Mouse (Mus musculus) embryonic facial prominence, embryonic 13.5 days (tissue): ENCODE measurements around the gene Tmem92. TPM values are rescaled to one million over a fixed set of nuclear protein-coding genes. Genes with fewer than 3 reads are reported as not detected.

ENCODE experiments used
- ATAC-seq: fragments of 200-750 bp; cut with Nextera tagmentation; 2 replicates; pipeline ENCODE4 v1.8.0; 2017; ENCODE audit warnings: low read depth; ENCODE audit not compliant: insufficient number of reproducible peaks, insufficient read depth, low FRiP score, low TSS enrichment
- H3K27ac ChIP-seq: fragments of 300-500 bp; sonication (generic); 2 replicates; pipeline ENCODE4 v1.5.1; 2015; ENCODE audit warnings: moderate library complexity, mild to moderate bottlenecking, inconsistent platforms
- H3K27me3 ChIP-seq: fragments of 300-500 bp; sonication (generic); 2 replicates; pipeline ENCODE4 v1.6.1; 2015; ENCODE audit warnings: mild to moderate bottlenecking, inconsistent platforms
- H3K36me3 ChIP-seq: fragments of 300-500 bp; sonication (generic); 2 replicates; pipeline ENCODE4 v1.6.1; 2015; ENCODE audit warnings: mild to moderate bottlenecking, inconsistent platforms
- H3K4me1 ChIP-seq: fragments of 300-500 bp; sonication (generic); 2 replicates; pipeline ENCODE4 v1.6.1; 2015; ENCODE audit warnings: inconsistent platforms
- H3K4me2 ChIP-seq: fragments of 300-500 bp; sonication (generic); 2 replicates; pipeline ENCODE4 v1.6.1; 2015; ENCODE audit warnings: moderate library complexity, mild to moderate bottlenecking, inconsistent platforms
- H3K4me3 ChIP-seq: fragments of 300-500 bp; sonication (generic); 2 replicates; pipeline ENCODE4 v1.5.1; 2015; ENCODE audit warnings: mild to moderate bottlenecking, inconsistent platforms
- H3K9ac ChIP-seq: fragments of 300-500 bp; sonication (generic); 2 replicates; pipeline ENCODE4 v1.6.1; 2015; ENCODE audit warnings: mild to moderate bottlenecking, inconsistent platforms
- H3K9me3 ChIP-seq: fragments of 300-500 bp; sonication (generic); 2 replicates; pipeline ENCODE4 v1.6.1; 2016; ENCODE audit warnings: inconsistent platforms
- WGBS: fragments of 180-500 bp; shearing (Covaris S2); methylation state at CpG from one replicate; pipeline ENCODE4 v1.1.7; 2015; ENCODE audit warnings: mixed read lengths; 5-methylcytosine and 5-hydroxymethylcytosine counted together
- polyA plus RNA-seq: library from polyadenylated mRNA; unstranded; fragments of >200 nt; fragmentation: Nextera tagmentation; extraction: Ambion mirVana; gene quantifications from 2 replicates; pipeline ENCODE4 v1.2.1, GENCODE M21; 2015

Gene Tmem92
- polyA plus RNA-seq, 1 experiment from 2014 or later, result not detected

DNA sequence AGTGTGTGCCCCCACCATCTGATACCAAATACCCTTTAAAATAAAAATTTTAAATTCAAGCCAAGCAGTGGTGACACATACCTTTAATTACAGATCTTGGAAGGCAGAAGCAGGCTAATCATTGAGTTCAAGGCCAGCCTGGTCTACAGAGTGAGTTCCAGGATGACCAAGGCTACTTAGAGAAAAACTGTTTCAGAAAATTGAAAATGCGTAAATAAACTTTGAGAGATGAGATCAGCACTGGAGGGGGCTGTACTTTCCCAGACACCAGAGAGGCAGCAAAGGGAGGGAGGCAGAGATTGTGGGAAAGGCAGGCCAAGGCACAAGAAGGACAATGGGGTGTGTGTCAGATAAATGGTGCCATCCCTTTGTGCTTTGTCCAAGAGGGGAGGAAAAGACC, 20.2 kb downstream of the Tmem92 start:
- H3K9me3 ChIP-seq, result no peaks in the 10 kb centered on the region
- no peak overlapping the region for H3K9ac ChIP-seq
- no peak for ATAC-seq
- H3K27me3 ChIP-seq, result no peaks in the 10 kb centered on the region
- H3K4me3 ChIP-seq, result no peak overlapping the region
- no peak overlapping the region for H3K4me2 ChIP-seq
- H3K4me1 ChIP-seq, result 0 out of 2 replicates have a peak, but pooled peaks cover 4% of the 10 kb centered on the region
- H3K27ac ChIP-seq, result no peak overlapping the region
- WGBS, result 78% methylated on average over 1 of the region's 1 CpGs
- no peaks in the 10 kb centered on the region for H3K36me3 ChIP-seq

DNA sequence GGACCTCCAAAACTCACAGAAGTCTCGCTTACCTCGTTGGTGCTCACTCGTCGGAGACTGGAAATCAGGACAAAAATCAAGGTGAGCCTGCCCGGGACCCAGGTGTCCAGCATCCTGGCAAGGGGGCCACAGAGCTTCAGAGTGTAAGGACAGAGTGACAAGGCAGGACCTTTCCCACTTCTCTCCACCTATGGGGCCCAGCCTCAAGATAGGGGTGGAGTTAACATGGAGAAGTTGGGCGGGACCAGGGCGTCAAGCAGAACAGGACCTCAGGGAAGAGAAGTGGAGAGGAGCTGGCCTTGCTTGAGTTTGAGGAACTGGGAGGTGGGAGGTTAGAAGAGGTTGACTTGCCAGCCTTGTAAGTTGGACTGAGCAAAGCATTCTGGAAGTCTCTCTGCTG, 21.7 kb downstream of the Tmem92 start:
- WGBS, result 71% methylated on average over 7 of the region's 7 CpGs
- ATAC-seq, result no peak
- no peak overlapping the region for H3K4me2 ChIP-seq

DNA sequence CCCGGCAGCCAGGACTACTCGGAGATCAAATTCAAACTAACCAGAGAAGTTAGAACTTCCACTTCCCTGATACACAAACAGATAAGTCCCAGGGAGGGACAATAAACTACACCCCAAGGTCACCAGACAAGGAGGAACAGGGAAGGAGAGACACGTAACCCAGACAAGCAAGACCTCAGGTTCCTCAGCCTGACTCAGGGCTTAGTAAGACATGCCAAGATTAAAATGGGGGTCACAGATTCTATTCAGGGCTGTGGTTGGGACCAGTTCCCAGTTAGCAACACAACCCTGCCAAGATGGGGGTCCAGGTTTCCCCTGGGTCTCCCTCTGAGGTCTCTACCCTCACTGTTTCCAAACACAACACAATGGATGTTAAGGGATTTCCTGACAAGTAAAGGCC, 22.1 kb downstream of the Tmem92 start:
- no peak for ATAC-seq
- H3K9ac ChIP-seq, result no peak overlapping the region
- no peaks in the 10 kb centered on the region for H3K27me3 ChIP-seq
- H3K27ac ChIP-seq, result no peak overlapping the region
- no peaks in the 10 kb centered on the region for H3K9me3 ChIP-seq
- 0 out of 2 replicates have a peak, but pooled peaks cover 4% of the 10 kb centered on the region for H3K4me1 ChIP-seq
- H3K36me3 ChIP-seq, result no peaks in the 10 kb centered on the region
- H3K4me3 ChIP-seq, result no peak overlapping the region
- no peak overlapping the region for H3K4me2 ChIP-seq
- 54% methylated on average over 3 of the region's 3 CpGs for WGBS

More for the DNA sequence above, 21.7 kb downstream of the Tmem92 start:
- H3K27ac ChIP-seq, result no peak overlapping the region
- no peaks in the 10 kb centered on the region for H3K9me3 ChIP-seq
- H3K27me3 ChIP-seq, result no peaks in the 10 kb centered on the region
- H3K4me1 ChIP-seq, result 0 out of 2 replicates have a peak, but pooled peaks cover 4% of the 10 kb centered on the region
- H3K9ac ChIP-seq, result no peak overlapping the region
- H3K4me3 ChIP-seq, result no peak overlapping the region
- no peaks in the 10 kb centered on the region for H3K36me3 ChIP-seq

DNA sequence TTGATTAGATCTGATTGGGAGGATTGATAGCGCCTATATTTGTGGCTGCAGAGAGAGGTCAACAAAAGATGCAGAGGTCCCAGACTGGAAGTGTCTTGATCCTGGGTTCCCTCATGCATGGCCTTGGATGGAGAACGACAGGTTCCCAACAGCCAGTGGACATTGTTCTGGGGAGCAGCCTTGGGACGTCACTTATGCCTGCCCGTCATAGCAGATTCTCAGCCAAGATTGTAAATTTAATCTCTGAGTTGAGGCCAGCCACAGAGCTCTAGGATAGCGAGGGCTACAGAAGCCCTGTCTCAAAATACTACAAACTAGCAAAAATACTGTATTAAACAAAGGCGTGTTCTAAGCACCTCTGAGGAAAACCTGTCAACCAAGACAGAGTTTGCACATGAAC, 22.6 kb downstream of the Tmem92 start:
- 82% methylated on average over 6 of the region's 6 CpGs for WGBS
- H3K27ac ChIP-seq, result no peak overlapping the region
- H3K27me3 ChIP-seq, result no peaks in the 10 kb centered on the region
- H3K4me1 ChIP-seq, result 0 out of 2 replicates have a peak, but pooled peaks cover 4% of the 10 kb centered on the region
- H3K9ac ChIP-seq, result no peak overlapping the region
- H3K9me3 ChIP-seq, result no peaks in the 10 kb centered on the region
- no peak overlapping the region for H3K4me3 ChIP-seq
- H3K4me2 ChIP-seq, result no peak overlapping the region
- H3K36me3 ChIP-seq, result no peaks in the 10 kb centered on the region
- ATAC-seq, result no peak

DNA sequence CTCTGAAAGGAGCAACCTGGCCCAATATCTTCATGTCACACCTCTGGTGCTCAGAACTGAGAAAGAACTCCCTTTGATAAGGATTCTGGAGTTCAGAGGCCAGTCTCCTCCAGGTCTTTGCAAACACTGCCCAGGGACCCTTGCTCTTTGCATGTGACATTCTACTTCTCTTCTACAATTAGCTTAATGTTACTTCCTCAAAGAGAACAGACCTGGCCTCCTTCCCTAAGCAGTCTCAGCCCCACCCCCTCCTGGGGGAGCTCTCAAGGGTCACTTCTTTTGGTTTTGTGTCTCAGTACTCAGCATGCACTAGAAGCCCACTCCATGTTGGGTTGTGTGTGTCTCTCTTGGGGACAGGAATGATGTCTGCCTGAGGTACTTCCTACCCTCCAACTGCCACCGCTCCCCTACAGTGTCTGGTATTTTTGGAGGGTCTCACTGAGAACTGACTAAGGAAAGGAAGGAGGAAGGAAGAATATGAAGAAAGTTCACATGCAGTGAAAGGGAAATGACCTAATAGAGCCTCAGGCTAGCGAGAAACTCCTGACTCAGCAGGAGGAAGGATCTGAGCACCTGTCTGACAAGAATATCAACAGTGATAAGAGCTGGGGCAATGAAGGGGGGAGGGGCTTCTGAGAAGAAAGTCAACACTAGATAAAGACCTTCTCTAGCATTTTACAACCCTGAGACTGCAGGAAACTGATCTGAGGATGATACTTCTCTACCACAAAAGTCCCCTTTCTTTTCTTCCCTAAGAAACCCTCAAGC, 29.4 kb downstream of the Tmem92 start:
- no peaks in the 10 kb centered on the region for H3K36me3 ChIP-seq
- no peak overlapping the region for H3K4me3 ChIP-seq
- ATAC-seq, result no peak
- no peaks in the 10 kb centered on the region for H3K27me3 ChIP-seq
- H3K9me3 ChIP-seq, result no peaks in the 10 kb centered on the region
- H3K4me2 ChIP-seq, result no peak overlapping the region
- no peak overlapping the region for H3K27ac ChIP-seq
- no peaks in the 10 kb centered on the region for H3K4me1 ChIP-seq
- no peak overlapping the region for H3K9ac ChIP-seq
- WGBS, result 59% methylated on average over 2 of the region's 2 CpGs

DNA sequence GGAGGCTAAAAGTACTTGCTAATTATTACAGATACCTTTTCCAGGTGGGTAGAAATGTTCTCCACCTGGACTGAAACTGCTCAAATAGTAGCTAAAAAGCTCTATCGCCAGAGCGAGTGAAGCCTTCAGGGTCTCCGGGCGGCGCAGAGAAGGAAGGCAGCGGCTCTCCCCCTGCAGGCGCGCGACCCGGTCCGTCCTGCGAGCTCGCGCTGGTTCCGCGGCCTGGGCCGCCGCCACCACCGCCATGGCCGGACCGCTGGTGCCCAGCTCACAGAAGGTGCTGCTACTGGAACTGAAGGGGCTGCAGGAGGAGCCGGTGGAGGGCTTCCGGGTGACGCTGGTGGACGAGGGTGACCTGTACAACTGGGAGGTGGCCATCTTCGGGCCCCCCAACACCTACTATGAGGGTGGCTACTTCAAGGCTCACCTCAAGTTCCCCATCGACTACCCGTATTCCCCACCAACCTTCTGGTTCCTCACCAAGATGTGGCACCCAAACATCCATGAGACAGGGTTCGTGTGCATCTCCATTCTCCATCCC, 40.7 kb downstream of the Tmem92 start, which contains the start of gene Cdc34b:
TSS of gene Cdc34b (plus strand) at position 51 of the 541 bp plus-strand sequence.
- no peak within 1 kb of the TSS for H3K27ac ChIP-seq

DNA sequence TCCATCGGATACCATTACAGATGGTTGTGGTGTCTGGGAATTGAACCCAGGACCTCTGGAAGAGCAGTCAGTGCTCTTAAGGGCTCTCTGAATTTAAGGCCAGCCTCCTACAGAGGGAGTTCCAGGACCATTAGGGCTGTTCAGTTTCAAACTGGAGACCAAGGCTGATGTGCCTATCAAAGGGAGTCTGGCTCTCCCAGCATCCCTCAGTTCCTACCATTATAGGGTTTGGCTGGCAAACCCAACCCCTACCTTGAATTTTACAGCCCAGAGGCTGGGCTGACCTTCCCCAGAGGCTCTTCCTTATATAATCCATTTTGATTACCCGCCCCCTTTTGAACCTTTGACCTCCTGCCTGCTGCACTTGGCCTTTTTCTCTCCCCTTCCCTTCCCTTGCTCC, 46.8 kb downstream of the Tmem92 start:
- H3K27me3 ChIP-seq, result no peaks in the 10 kb centered on the region
- H3K9me3 ChIP-seq, result no peaks in the 10 kb centered on the region
- no peak overlapping the region for H3K4me2 ChIP-seq
- H3K4me3 ChIP-seq, result no peak overlapping the region
- H3K4me1 ChIP-seq, result no peaks in the 10 kb centered on the region
- H3K27ac ChIP-seq, result no peak overlapping the region
- WGBS, result 69% methylated on average over 2 of the region's 2 CpGs
- no peak overlapping the region for H3K9ac ChIP-seq
- ATAC-seq, result no peak
- H3K36me3 ChIP-seq, result no peaks in the 10 kb centered on the region

More for the DNA sequence above, 40.7 kb downstream of the Tmem92 start, which contains the start of gene Cdc34b:
- H3K4me1 ChIP-seq, result no peaks in the 10 kb centered on the region
- H3K36me3 ChIP-seq, result no peaks in the 10 kb centered on the region
- 76% methylated on average over 29 of the region's 29 CpGs for WGBS
- ATAC-seq, result no peak
- H3K4me2 ChIP-seq, result no peak within 1 kb of the TSS
- H3K27me3 ChIP-seq, result no peaks in the 10 kb centered on the region
- H3K4me3 ChIP-seq, result no peak within 1 kb of the TSS
- no peak within 1 kb of the TSS for H3K9ac ChIP-seq
- no peaks in the 10 kb centered on the region for H3K9me3 ChIP-seq

DNA sequence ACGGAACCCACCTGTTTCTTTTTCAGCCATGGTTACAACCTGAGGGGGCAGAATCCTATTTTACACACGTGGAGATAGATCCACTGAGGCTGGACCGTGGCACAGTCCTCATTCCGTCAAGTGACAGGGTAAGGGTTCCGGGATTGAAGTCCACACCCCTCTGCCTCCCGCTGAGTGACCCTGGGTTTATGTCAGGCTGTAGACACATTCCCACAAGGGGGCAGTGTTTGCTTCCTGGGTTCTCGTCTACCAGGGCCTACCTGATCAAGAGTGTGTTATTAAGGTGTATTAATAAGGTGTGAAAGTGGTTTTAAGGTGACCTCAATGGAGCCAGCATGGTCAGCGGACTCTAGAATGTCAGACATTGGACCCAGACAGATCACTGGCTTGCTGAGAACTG, 49.7 kb downstream of the Tmem92 start:
- Histone ChIP-seq H3K4me1 (no peaks in the 10 kb centered on the region), H3K9me3 (no peaks in the 10 kb centered on the region), H3K27ac (no peak overlapping the region), H3K27me3 (no peaks in the 10 kb centered on the region), H3K4me3 (no peak overlapping the region), H3K36me3 (no peaks in the 10 kb centered on the region), H3K9ac (no peak overlapping the region), H3K4me2 (no peak overlapping the region)
- ATAC-seq, result no peak
- 43% methylated on average over 8 of the region's 8 CpGs for WGBS

DNA sequence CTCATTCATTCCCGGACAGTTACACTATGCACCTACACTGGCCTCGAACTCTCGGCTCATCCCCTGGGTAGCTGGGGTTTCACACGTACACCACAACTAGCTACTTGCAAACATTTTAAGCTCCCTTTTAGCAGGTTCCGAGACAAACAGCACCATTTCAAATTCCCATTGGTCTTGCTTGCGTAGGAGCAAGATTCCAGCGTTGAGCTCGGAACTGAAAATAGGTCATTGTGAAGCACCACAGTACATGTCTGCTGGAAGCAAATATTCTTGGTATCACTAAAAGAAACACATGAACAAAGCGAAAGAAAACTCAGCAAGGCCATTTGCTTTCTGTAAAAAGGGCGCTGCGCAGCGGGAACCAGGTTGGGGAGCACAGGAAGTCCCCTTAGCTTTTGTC, 51.3 kb downstream of the Tmem92 start:
- Histone ChIP-seq H3K27me3 (no peaks in the 10 kb centered on the region), H3K4me1 (no peaks in the 10 kb centered on the region), H3K36me3 (no peaks in the 10 kb centered on the region), H3K4me2 (no peak overlapping the region), H3K9ac (no peak overlapping the region), H3K27ac (no peak overlapping the region), H3K9me3 (no peaks in the 10 kb centered on the region), H3K4me3 (no peak overlapping the region)
- ATAC-seq, result no peak
- WGBS, result 89% methylated on average over 12 of the region's 12 CpGs

DNA sequence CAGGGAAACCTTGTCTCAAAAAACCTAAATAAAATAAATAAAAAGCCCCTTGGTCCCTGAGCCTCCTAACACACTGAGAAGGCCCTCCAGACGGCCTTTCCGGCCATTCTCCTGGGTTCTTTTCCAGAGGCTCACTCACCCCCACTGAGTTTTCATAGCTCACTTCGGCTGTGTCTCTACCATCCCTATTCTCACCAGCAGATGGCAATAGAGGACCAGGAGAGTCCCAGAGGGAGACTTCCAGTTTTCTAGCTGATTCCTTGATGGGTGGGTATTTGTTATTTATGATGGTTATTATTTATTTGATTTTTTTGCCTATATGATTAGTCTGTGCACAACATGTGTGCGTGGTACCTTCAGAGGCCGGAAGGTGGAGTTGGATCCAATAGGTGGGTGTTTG, 52.2 kb downstream of the Tmem92 start:
- no peaks in the 10 kb centered on the region for H3K4me1 ChIP-seq
- no peak overlapping the region for H3K9ac ChIP-seq
- WGBS, result 28% methylated on average over 5 of the region's 5 CpGs
- no peak overlapping the region for H3K4me2 ChIP-seq
- H3K9me3 ChIP-seq, result no peaks in the 10 kb centered on the region
- no peak overlapping the region for H3K27ac ChIP-seq
- ATAC-seq, result no peak
- no peaks in the 10 kb centered on the region for H3K27me3 ChIP-seq
- no peak overlapping the region for H3K4me3 ChIP-seq
- H3K36me3 ChIP-seq, result no peaks in the 10 kb centered on the region

DNA sequence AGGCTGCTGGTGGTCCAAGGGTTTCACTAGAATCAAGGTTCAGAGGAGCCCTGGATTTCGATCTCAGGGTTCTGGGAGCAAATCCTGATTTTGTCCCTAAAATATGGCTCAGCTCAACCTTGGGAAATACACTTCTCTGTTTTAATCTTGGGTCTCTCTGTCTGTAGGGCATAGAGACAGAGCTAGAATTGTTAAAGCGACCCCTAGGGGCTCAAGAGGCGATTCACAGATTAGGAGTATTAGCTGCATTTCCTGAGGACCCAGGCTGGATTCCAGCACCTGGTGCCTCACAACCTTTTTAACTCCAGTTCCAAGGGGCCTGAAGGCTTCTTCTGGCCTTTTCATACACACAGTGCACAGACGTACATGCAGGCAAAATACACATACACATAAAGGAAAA, 52.9 kb downstream of the Tmem92 start:
- 27% methylated on average over 4 of the region's 4 CpGs for WGBS
- no peak overlapping the region for H3K27ac ChIP-seq
- H3K9me3 ChIP-seq, result no peaks in the 10 kb centered on the region
- no peak overlapping the region for H3K9ac ChIP-seq
- ATAC-seq, result no peak
- no peak overlapping the region for H3K4me3 ChIP-seq
- H3K4me1 ChIP-seq, result no peaks in the 10 kb centered on the region
- no peaks in the 10 kb centered on the region for H3K36me3 ChIP-seq
- H3K4me2 ChIP-seq, result no peak overlapping the region
- no peaks in the 10 kb centered on the region for H3K27me3 ChIP-seq

DNA sequence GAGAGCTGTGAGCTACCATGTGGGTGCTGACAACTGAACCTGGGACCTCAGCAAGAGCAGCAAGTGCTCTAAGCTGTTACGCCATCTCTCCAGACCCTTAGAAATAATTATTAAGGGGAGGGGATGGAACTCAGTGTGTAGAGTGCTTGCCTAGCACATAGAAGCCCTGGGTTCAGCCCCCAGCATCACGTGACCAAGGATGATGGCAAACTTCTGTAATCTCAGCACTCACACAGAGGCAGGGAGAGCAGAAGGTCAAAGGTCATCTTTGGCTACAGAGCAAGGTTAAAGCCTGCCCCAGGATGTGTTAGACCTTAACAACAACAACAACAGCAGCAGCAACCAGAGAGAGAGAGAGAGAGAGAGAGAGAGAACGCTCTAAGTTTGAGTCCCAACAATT, 54.0 kb downstream of the Tmem92 start:
- H3K4me3 ChIP-seq, result no peak overlapping the region
- WGBS, result 78% methylated on average over 3 of the region's 3 CpGs
- H3K27ac ChIP-seq, result no peak overlapping the region
- H3K9ac ChIP-seq, result no peak overlapping the region
- ATAC-seq, result no peak
- H3K27me3 ChIP-seq, result no peaks in the 10 kb centered on the region
- H3K36me3 ChIP-seq, result no peaks in the 10 kb centered on the region
- H3K9me3 ChIP-seq, result no peaks in the 10 kb centered on the region
- no peaks in the 10 kb centered on the region for H3K4me1 ChIP-seq
- no peak overlapping the region for H3K4me2 ChIP-seq
